Mouse (Mus musculus): Measurements from ENCODE around the gene Gm3854.

GRCm38 (mm10) chr7:6378441-6378840 is 34.9 kb downstream of the Gm3854 start:
- TF ChIP-seq POLR2A (IDR thresholded peaks at IDR 0.05; ENCODE audit: insufficient read depth, low read depth, low read length) = no peak
- no peak for TF ChIP-seq CTCF (IDR thresholded peaks at IDR 0.05; ENCODE audit: insufficient read depth, low read depth, low read length)
